Mouse (Mus musculus): ENCODE measurements around the gene Hilpda. TPM values are rescaled to one million over a fixed set of nuclear protein-coding genes. Genes with fewer than 3 reads are reported as not detected.

The Hilpda gene
- 26.1 and 32.4 TPM in 2 replicates for polyA plus RNA-seq (2015; fragmentation: Nextera tagmentation; extraction: Ambion mirVana)

DNA sequence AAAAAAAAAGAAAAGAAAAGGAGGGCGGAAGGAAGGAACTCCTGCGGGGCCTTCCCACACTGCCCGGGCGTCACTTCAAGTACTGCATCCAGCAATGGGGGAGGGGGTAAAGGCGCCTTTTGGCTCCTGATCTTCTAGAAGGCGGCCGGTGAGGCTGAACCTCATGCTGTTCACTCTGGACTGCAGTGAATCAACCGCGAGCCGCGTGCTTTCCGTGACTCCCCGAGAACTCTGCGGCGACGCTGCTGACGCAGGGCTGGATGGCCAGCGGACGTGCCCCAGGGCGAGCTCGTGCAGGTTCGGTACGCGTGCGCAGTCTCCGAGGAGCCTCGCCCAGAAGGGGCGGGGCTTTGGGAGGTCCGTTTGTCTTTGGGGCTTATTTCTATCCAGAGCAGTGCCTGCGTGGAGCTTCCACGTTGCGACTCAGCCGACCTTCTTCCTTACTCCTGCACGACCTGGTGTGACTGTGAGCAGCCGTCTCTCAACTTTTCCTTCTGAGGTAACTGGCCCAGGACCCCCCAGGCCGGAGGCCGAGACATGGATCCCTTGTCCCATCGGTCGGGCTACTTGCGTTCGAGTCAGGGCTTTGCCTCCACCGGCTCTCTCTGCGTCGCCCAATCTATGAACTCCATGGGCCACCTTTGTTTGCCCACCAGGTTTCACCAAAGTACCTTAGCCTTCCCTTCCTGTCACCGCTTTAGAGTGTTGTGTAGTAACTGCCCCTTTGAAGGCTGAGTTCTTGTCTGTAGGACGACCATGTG is at the start of gene Hilpda:
Gene Hilpda (plus strand): TSS at position 177 of the 761 bp plus-strand sequence.
- Histone ChIP-seq H3K9me3 (replicated peaks; ENCODE audit: control insufficient read depth, low read length) (no peaks in the 10 kb centered on the region), H3K4me2 (ENCODE audit: low read depth, low read length) (peak within 1 kb of the TSS; percentile 83), H3K36me3 (ENCODE audit: control insufficient read depth, insufficient read depth) (peaks cover 3% of the 10 kb centered on the region; the same call in 1 of the 2 replicates), H3K9ac (ENCODE audit: low read depth, low read length) (peak within 1 kb of the TSS; percentile 75), H3K4me3 (ENCODE audit: low read depth, low read length) (peak within 1 kb of the TSS; percentile 70), H3K27me3 (ENCODE audit: control insufficient read depth, insufficient read depth, low read depth, low read length) (no peaks in the 10 kb centered on the region), H3K27ac (ENCODE audit: low read length) (peak within 1 kb of the TSS; percentile 75), H3K4me1 (ENCODE audit: control insufficient read depth, low read depth, low read length) (peaks cover 2% of the 10 kb centered on the region)
- peak; percentile 93 for ATAC-seq (ENCODE audit: low read depth)
- under 1% methylated on average over 45 of the region's 46 CpGs for WGBS (ENCODE audit: insufficient replicate concordance)

DNA sequence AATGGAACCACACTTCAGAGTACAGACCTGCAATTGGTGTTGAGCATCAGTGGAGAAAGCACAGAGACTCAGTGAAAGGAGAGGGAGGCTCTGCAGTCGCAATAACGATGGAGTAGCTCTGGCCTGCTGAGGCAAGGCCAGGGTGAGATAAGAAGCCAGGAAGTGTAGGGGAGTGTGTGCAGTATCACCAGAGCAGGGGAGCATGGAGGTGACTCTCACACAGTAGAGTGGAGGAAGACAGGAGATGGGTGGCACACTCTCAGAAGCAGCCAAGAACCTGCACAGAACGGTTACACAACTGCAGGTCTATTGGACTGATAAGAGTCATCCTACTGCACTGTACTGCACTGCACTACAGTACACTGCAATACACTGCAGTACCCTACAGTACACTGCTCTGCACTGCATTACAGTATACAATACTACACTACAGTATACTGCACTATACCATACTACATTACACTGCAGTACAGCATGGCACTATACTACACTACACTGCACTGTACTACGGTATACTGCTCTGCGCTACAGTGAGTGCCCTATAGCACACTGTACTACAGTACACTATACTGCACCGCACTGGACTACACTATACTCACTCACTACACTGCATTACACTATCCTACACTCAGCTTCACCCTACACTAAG is 42.9 kb upstream of the Hilpda start:
- Histone ChIP-seq H3K9me3 (replicated peaks; ENCODE audit: control insufficient read depth, low read length) (no peaks in the 10 kb centered on the region), H3K4me2 (ENCODE audit: low read depth, low read length) (no peak overlapping the region), H3K9ac (ENCODE audit: low read depth, low read length) (no peak overlapping the region), H3K4me1 (ENCODE audit: control insufficient read depth, low read depth, low read length) (no peaks in the 10 kb centered on the region), H3K36me3 (ENCODE audit: control insufficient read depth, insufficient read depth) (no peaks in the 10 kb centered on the region), H3K4me3 (ENCODE audit: low read depth, low read length) (no peak overlapping the region), H3K27me3 (ENCODE audit: control insufficient read depth, insufficient read depth, low read depth, low read length) (no peaks in the 10 kb centered on the region), H3K27ac (ENCODE audit: low read length) (no peak overlapping the region)
- ATAC-seq (ENCODE audit: low read depth) = no peak
- WGBS (ENCODE audit: insufficient replicate concordance) = 47% methylated on average over 6 of the region's 6 CpGs

DNA sequence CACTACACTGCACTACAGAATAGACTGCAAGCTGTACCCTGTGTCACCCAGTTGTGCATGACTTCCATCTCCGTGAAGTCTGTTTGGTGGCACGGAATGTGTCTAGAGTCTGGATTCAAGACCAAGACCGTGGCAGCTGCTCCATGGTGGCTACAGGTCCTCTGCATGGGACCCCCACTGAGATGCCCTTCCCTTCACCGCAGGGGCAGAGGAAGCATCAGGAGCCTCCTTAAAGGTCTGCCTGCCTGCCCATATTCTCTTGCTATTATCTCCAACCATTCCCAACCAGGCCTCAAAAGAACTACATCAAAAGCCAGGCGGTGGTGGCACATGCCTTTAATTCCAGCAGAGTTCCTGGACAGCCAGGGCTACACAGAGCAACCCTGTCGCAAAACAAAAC is 41.9 kb upstream of the Hilpda start:
- ATAC-seq (ENCODE audit: low read depth) = no peak
- Histone ChIP-seq H3K27me3 (ENCODE audit: control insufficient read depth, insufficient read depth, low read depth, low read length) (no peaks in the 10 kb centered on the region), H3K4me2 (ENCODE audit: low read depth, low read length) (no peak overlapping the region), H3K27ac (ENCODE audit: low read length) (no peak overlapping the region), H3K36me3 (ENCODE audit: control insufficient read depth, insufficient read depth) (no peaks in the 10 kb centered on the region), H3K4me1 (ENCODE audit: control insufficient read depth, low read depth, low read length) (no peaks in the 10 kb centered on the region), H3K9ac (ENCODE audit: low read depth, low read length) (no peak overlapping the region), H3K9me3 (replicated peaks; ENCODE audit: control insufficient read depth, low read length) (no peaks in the 10 kb centered on the region), H3K4me3 (ENCODE audit: low read depth, low read length) (no peak overlapping the region)
- WGBS (ENCODE audit: insufficient replicate concordance) = 66% methylated on average over 6 of the region's 6 CpGs

DNA sequence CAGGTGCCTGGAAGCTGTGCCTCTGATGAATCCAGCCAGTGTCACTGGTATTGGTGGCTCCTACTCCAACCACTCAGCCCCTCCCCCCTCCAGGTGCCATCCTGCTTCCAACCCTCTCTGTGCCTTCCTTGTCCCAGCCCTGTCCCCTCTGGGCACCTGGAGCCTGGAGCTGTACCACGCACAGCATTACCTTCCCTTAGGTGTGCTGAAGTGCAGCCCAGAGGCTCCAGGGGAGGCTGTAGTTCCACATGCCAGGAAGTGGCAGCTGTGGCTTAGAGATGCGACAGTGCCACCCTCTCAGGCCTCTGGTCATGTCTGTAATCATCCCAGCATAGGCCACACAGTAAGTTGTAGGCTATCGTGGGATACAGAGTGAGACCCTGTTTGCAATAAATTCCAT is 40.5 kb upstream of the Hilpda start:
- Histone ChIP-seq H3K27me3 (ENCODE audit: control insufficient read depth, insufficient read depth, low read depth, low read length) (no peaks in the 10 kb centered on the region), H3K9me3 (replicated peaks; ENCODE audit: control insufficient read depth, low read length) (no peaks in the 10 kb centered on the region), H3K4me1 (ENCODE audit: control insufficient read depth, low read depth, low read length) (no peaks in the 10 kb centered on the region), H3K9ac (ENCODE audit: low read depth, low read length) (no peak overlapping the region), H3K4me2 (ENCODE audit: low read depth, low read length) (no peak overlapping the region), H3K36me3 (ENCODE audit: control insufficient read depth, insufficient read depth) (no peaks in the 10 kb centered on the region), H3K27ac (ENCODE audit: low read length) (no peak overlapping the region), H3K4me3 (ENCODE audit: low read depth, low read length) (no peak overlapping the region)
- no peak for ATAC-seq (ENCODE audit: low read depth)
- 46% methylated on average over 3 of the region's 3 CpGs for WGBS (ENCODE audit: insufficient replicate concordance)

DNA sequence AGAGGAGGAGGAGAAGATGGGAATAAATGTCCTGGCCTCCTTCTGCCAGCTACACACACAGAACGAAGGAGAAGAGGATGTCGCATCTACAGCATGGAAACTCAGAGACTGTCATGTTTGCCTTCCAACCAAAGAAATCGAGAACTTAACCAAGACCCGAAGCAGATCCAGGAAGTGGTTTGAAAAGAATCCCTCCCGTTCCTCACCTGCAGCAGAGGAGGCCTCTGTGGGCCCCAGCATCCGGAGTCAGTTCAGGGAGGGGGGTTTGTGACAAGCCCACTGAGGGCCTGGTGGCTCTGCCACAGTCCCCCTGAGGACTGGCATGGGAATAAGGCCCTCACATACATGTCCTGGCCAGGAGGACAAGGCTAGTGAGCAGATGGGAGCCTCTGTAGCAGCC is 40.0 kb upstream of the Hilpda start:
- ATAC-seq (ENCODE audit: low read depth) = no peak
- no peaks in the 10 kb centered on the region for H3K27me3 ChIP-seq (ENCODE audit: control insufficient read depth, insufficient read depth, low read depth, low read length)
- H3K36me3 ChIP-seq (ENCODE audit: control insufficient read depth, insufficient read depth) = no peaks in the 10 kb centered on the region
- H3K27ac ChIP-seq (ENCODE audit: low read length) = no peak overlapping the region
- no peak overlapping the region for H3K4me2 ChIP-seq (ENCODE audit: low read depth, low read length)
- WGBS (ENCODE audit: insufficient replicate concordance) = 32% methylated on average over 6 of the region's 6 CpGs
- no peak overlapping the region for H3K4me3 ChIP-seq (ENCODE audit: low read depth, low read length)
- no peaks in the 10 kb centered on the region for H3K4me1 ChIP-seq (ENCODE audit: control insufficient read depth, low read depth, low read length)
- no peak overlapping the region for H3K9ac ChIP-seq (ENCODE audit: low read depth, low read length)
- no peaks in the 10 kb centered on the region for H3K9me3 ChIP-seq (replicated peaks; ENCODE audit: control insufficient read depth, low read length)

DNA sequence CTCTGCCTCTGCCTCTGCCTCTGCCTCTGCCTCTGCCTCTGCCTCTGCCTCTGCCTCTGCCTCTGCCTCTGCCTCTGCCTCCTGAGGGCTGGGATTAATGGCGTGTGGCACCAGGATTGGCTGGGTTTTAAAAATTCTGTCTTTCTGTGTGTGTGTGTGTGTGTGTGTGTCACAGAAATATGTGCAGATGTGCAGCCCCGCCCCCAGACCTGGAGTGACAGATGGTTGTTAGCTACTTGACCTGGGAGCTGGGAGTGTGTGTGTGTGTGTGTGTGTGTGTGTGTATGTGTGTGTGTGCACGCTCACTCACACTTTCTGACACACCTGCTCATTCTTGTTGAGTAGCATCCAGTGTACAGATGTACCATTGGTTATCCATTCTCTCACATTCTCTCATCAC is 38.6 kb upstream of the Hilpda start:
- H3K4me2 ChIP-seq (ENCODE audit: low read depth, low read length) = no peak overlapping the region
- H3K27ac ChIP-seq (ENCODE audit: low read length) = no peak overlapping the region
- H3K4me1 ChIP-seq (ENCODE audit: control insufficient read depth, low read depth, low read length) = no peaks in the 10 kb centered on the region
- no peaks in the 10 kb centered on the region for H3K9me3 ChIP-seq (replicated peaks; ENCODE audit: control insufficient read depth, low read length)
- H3K4me3 ChIP-seq (ENCODE audit: low read depth, low read length) = no peak overlapping the region
- H3K9ac ChIP-seq (ENCODE audit: low read depth, low read length) = no peak overlapping the region
- H3K36me3 ChIP-seq (ENCODE audit: control insufficient read depth, insufficient read depth) = no peaks in the 10 kb centered on the region
- WGBS (ENCODE audit: insufficient replicate concordance) = 49% methylated on average over 3 of the region's 3 CpGs
- no peak for ATAC-seq (ENCODE audit: low read depth)
- no peaks in the 10 kb centered on the region for H3K27me3 ChIP-seq (ENCODE audit: control insufficient read depth, insufficient read depth, low read depth, low read length)

DNA sequence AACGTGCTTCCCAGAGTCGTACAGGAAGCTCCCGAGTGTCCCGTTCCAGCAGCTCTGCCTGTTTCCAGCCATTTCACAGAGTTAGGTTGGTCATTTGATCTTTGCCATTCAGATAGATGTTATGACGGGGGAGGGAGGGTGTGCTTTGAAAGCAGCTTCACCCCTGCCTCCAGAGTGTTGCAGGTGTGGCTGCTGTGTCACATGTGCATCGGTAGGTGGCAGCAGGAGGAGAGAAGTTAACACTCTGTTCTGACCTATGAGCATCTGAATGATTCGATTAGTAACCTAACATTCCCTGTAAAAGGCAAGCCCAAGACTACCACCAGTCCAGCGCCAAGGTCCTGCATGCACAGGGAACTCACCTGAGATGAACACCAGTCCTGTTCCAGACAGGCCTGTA is 38.0 kb upstream of the Hilpda start:
- H3K27ac ChIP-seq (ENCODE audit: low read length) = no peak overlapping the region
- 43% methylated on average over 8 of the region's 8 CpGs for WGBS (ENCODE audit: insufficient replicate concordance)
- no peaks in the 10 kb centered on the region for H3K9me3 ChIP-seq (replicated peaks; ENCODE audit: control insufficient read depth, low read length)
- H3K27me3 ChIP-seq (ENCODE audit: control insufficient read depth, insufficient read depth, low read depth, low read length) = no peaks in the 10 kb centered on the region
- H3K4me1 ChIP-seq (ENCODE audit: control insufficient read depth, low read depth, low read length) = no peaks in the 10 kb centered on the region
- H3K4me2 ChIP-seq (ENCODE audit: low read depth, low read length) = no peak overlapping the region
- H3K9ac ChIP-seq (ENCODE audit: low read depth, low read length) = no peak overlapping the region
- no peak for ATAC-seq (ENCODE audit: low read depth)
- no peak overlapping the region for H3K4me3 ChIP-seq (ENCODE audit: low read depth, low read length)
- no peaks in the 10 kb centered on the region for H3K36me3 ChIP-seq (ENCODE audit: control insufficient read depth, insufficient read depth)

DNA sequence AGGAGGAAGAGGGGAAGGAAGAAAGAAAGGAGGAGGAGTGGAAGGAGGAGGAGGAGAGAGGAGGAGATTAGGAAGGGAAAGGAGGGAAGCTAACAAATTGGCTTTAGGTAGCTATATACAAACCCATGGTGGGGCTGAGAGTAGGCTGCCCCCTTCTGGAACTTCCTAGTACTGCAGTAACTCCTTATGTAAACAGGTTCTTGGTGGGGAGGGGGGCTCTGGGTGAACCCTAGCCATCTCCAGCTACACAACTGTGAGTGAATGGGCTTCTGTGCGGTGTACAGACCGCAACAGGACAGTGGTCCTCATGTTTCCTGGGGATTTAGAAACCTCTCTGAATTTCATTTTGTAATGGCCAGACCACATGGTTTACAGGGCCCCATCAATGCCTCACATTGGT is 31.5 kb upstream of the Hilpda start:
- Histone ChIP-seq H3K4me3 (ENCODE audit: low read depth, low read length) (no peak overlapping the region), H3K9ac (ENCODE audit: low read depth, low read length) (no peak overlapping the region), H3K9me3 (replicated peaks; ENCODE audit: control insufficient read depth, low read length) (no peaks in the 10 kb centered on the region), H3K27ac (ENCODE audit: low read length) (no peak overlapping the region), H3K4me1 (ENCODE audit: control insufficient read depth, low read depth, low read length) (peaks cover 2% of the 10 kb centered on the region; the same call in 1 of the 2 replicates), H3K4me2 (ENCODE audit: low read depth, low read length) (no peak overlapping the region), H3K27me3 (ENCODE audit: control insufficient read depth, insufficient read depth, low read depth, low read length) (no peaks in the 10 kb centered on the region), H3K36me3 (ENCODE audit: control insufficient read depth, insufficient read depth) (no peaks in the 10 kb centered on the region)
- whole genome bisulfite sequencing (ENCODE audit: insufficient replicate concordance) = 10% methylated on average over 2 of the region's 2 CpGs
- ATAC-seq (ENCODE audit: low read depth) = no peak

DNA sequence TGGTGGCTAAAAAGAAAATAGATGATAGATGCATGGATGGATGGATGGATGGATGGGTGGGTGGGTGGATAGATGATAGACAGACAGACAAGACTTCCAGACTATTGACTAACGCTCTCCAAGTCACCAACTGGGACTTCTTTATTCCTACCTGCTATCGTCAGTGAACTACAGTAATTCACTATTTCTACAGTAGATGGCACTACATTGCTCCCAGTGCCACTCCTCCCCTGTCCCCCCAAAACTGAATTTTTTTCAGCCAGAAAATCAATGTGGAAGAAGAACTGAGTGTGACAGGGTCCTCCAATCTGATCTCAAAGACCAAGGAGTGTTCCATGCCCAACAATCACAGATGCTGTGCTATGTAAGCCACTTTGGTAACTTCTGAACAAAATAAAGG is 30.6 kb upstream of the Hilpda start:
- H3K27ac ChIP-seq (ENCODE audit: low read length) = no peak overlapping the region
- no peaks in the 10 kb centered on the region for H3K27me3 ChIP-seq (ENCODE audit: control insufficient read depth, insufficient read depth, low read depth, low read length)
- H3K4me2 ChIP-seq (ENCODE audit: low read depth, low read length) = no peak overlapping the region
- H3K4me3 ChIP-seq (ENCODE audit: low read depth, low read length) = no peak overlapping the region
- H3K36me3 ChIP-seq (ENCODE audit: control insufficient read depth, insufficient read depth) = no peaks in the 10 kb centered on the region
- 34% methylated on average over 2 of the region's 2 CpGs for WGBS (ENCODE audit: insufficient replicate concordance)
- peaks cover 7% of the 10 kb centered on the region for H3K4me1 ChIP-seq (ENCODE audit: control insufficient read depth, low read depth, low read length)
- H3K9ac ChIP-seq (ENCODE audit: low read depth, low read length) = no peak overlapping the region
- ATAC-seq (ENCODE audit: low read depth) = no peak
- H3K9me3 ChIP-seq (replicated peaks; ENCODE audit: control insufficient read depth, low read length) = no peaks in the 10 kb centered on the region
